ENCODE assay signal across 18 mouse cellular contexts in genomic region chr3:116119162-116119561, GRCm38 (mm10). TPM values are rescaled to one million over a fixed set of nuclear protein-coding genes. Genes with fewer than 3 reads are reported as not detected.
DNase-seq lines count a peak whose midpoint lies in the region; ATAC-seq and TF ChIP-seq lines count a peak whose summit lies in the region.
"Had no signal": no experiment of that assay in that cellular context is flagged by ENCODE, and none has a peak within 500 bp of the region (broad histone marks: within the 10 kb centered on the region; RNA-seq: fewer than 3 reads in every experiment).

No protein-coding gene starts in this region.

- 0 out of 2 replicates have a peak, but pooled peaks have one; percentile 45 for ATAC-seq in embryonic facial prominence, embryonic 12.5 days (ENCODE audit: insufficient number of reproducible peaks, insufficient read depth, low FRiP score, low TSS enrichment)
- no peak for ATAC-seq in liver, postnatal 0 days
- ATAC-seq in liver, embryonic 12.5 days: no peak
- ATAC-seq in embryonic facial prominence, embryonic 15.5 days (ENCODE audit: insufficient number of reproducible peaks, low FRiP score, low TSS enrichment, low read depth): peak; percentile 78
- peak; percentile 45; the same call in 1 of the 2 replicates for ATAC-seq in stomach, embryonic 16.5 days (ENCODE audit: insufficient read depth, low FRiP score)
- ATAC-seq in megakaryocyte-erythroid progenitor cell, adult 5-6 weeks (replicated peaks; ENCODE audit: low FRiP score, low TSS enrichment, poor library complexity, severe bottlenecking): no peak
- ATAC-seq: forebrain, embryonic 13.5 days; lung, postnatal 0 days; midbrain, embryonic 16.5 days had no signal

- no peak overlapping the region for H3K4me2 ChIP-seq in embryonic facial prominence, embryonic 12.5 days (replicated peaks)
- H3K4me2 ChIP-seq in liver, postnatal 0 days (ENCODE audit: low read depth, low read length): no peak overlapping the region
- no peak overlapping the region for H3K4me2 ChIP-seq in liver, embryonic 12.5 days
- no peak overlapping the region for H3K4me2 ChIP-seq in embryonic facial prominence, embryonic 15.5 days (replicated peaks)
- H3K4me2 ChIP-seq in stomach, embryonic 16.5 days (ENCODE audit: low read depth, low read length): no peak overlapping the region
- H3K4me2 ChIP-seq: forebrain, embryonic 13.5 days; liver, embryonic 13.5 days had no signal

- H3K4me3 ChIP-seq in embryonic facial prominence, embryonic 12.5 days: no peak overlapping the region
- no peak overlapping the region for H3K4me3 ChIP-seq in embryonic facial prominence, embryonic 10.5 days
- H3K4me3 ChIP-seq in liver, postnatal 0 days (ENCODE audit: low read depth, low read length): no peak overlapping the region
- no peak overlapping the region for H3K4me3 ChIP-seq in liver, embryonic 12.5 days
- H3K4me3 ChIP-seq in embryonic facial prominence, embryonic 15.5 days (replicated peaks): no peak overlapping the region
- H3K4me3 ChIP-seq in stomach, embryonic 16.5 days (replicated peaks; ENCODE audit: low read length): no peak overlapping the region
- H3K4me3 ChIP-seq: forebrain, embryonic 13.5 days; liver, embryonic 13.5 days; megakaryocyte, embryonic 14.5 days had no signal

- no peak for TF ChIP-seq EP300 in liver, postnatal 0 days (IDR thresholded peaks at IDR 0.05; ENCODE audit: low read depth)

- 73% methylated on average over 7 of the region's 7 CpGs for WGBS in embryonic facial prominence, embryonic 12.5 days
- 88% methylated on average over 7 of the region's 7 CpGs for WGBS in embryonic facial prominence, embryonic 10.5 days
- WGBS in liver, postnatal 0 days (ENCODE audit: insufficient replicate concordance): 69% methylated on average over 7 of the region's 7 CpGs
- 69% methylated on average over 7 of the region's 7 CpGs for WGBS in liver, embryonic 12.5 days (ENCODE audit: insufficient replicate concordance)
- 56% methylated on average over 7 of the region's 7 CpGs for WGBS in embryonic facial prominence, embryonic 15.5 days
- 63% methylated on average over 7 of the region's 7 CpGs for WGBS in stomach, embryonic 16.5 days

- H3K9ac ChIP-seq in embryonic facial prominence, embryonic 12.5 days: no peak overlapping the region
- no peak overlapping the region for H3K9ac ChIP-seq in liver, postnatal 0 days (replicated peaks)
- H3K9ac ChIP-seq in liver, embryonic 12.5 days: no peak overlapping the region
- H3K9ac ChIP-seq in embryonic facial prominence, embryonic 15.5 days: no peak overlapping the region
- no peak overlapping the region for H3K9ac ChIP-seq in stomach, embryonic 16.5 days (ENCODE audit: low read length)
- H3K9ac ChIP-seq: forebrain, embryonic 13.5 days; liver, embryonic 13.5 days had no signal

- no peak overlapping the region for H3K27ac ChIP-seq in embryonic facial prominence, embryonic 12.5 days
- no peak overlapping the region for H3K27ac ChIP-seq in embryonic facial prominence, embryonic 10.5 days (replicated peaks)
- 0 out of 2 replicates have a peak overlapping the region, but pooled peaks have one; percentile 11 for H3K27ac ChIP-seq in liver, postnatal 0 days (ENCODE audit: low read depth)
- no peak overlapping the region for H3K27ac ChIP-seq in liver, embryonic 12.5 days
- peak overlapping the region; percentile 8; the same call in 1 of the 2 replicates for H3K27ac ChIP-seq in embryonic facial prominence, embryonic 15.5 days (replicated peaks)
- no peak overlapping the region for H3K27ac ChIP-seq in stomach, embryonic 16.5 days (ENCODE audit: low read length)
- H3K27ac ChIP-seq: forebrain, embryonic 13.5 days; liver, embryonic 13.5 days had no signal

- peaks cover 9% of the 10 kb centered on the region; the same call in 1 of the 2 replicates for H3K4me1 ChIP-seq in embryonic facial prominence, embryonic 12.5 days
- H3K4me1 ChIP-seq in embryonic facial prominence, embryonic 10.5 days: peaks cover 14% of the 10 kb centered on the region
- H3K4me1 ChIP-seq in liver, postnatal 0 days (ENCODE audit: insufficient read depth): peaks cover 24% of the 10 kb centered on the region
- H3K4me1 ChIP-seq in liver, embryonic 12.5 days: no peaks in the 10 kb centered on the region
- H3K4me1 ChIP-seq in embryonic facial prominence, embryonic 15.5 days: peaks cover 9% of the 10 kb centered on the region; the same call in 1 of the 2 replicates
- peaks cover 8% of the 10 kb centered on the region for H3K4me1 ChIP-seq in stomach, embryonic 16.5 days (ENCODE audit: control insufficient read depth, insufficient read depth, low read length)
- H3K4me1 ChIP-seq: megakaryocyte, embryonic 14.5 days had no signal

- no peak for DNase-seq in embryonic facial prominence, embryonic 10.5 days (ENCODE audit: low spot score)
- no peak for DNase-seq in liver, postnatal 0 days
- no peak for DNase-seq in ovary, postnatal 36 days (ENCODE audit: low spot score)
- DNase-seq: cerebellum, postnatal 14 days; gastrocnemius, postnatal 10 days; kidney, adult 2 months; kidney, postnatal 14 days; liver, embryonic 13.5 days; thymus, postnatal 14 days had no signal

- no peaks in the 10 kb centered on the region for H3K27me3 ChIP-seq in embryonic facial prominence, embryonic 12.5 days
- H3K27me3 ChIP-seq in embryonic facial prominence, embryonic 10.5 days (replicated peaks; ENCODE audit: low read depth, poor library complexity, severe bottlenecking): no peaks in the 10 kb centered on the region
- no peaks in the 10 kb centered on the region for H3K27me3 ChIP-seq in liver, postnatal 0 days (ENCODE audit: insufficient read depth, low read length)
- no peaks in the 10 kb centered on the region for H3K27me3 ChIP-seq in liver, embryonic 12.5 days (replicated peaks)
- no peaks in the 10 kb centered on the region for H3K27me3 ChIP-seq in embryonic facial prominence, embryonic 15.5 days
- H3K27me3 ChIP-seq in stomach, embryonic 16.5 days (ENCODE audit: control insufficient read depth, insufficient read depth, low read length): no peaks in the 10 kb centered on the region
- H3K27me3 ChIP-seq: forebrain, embryonic 13.5 days; liver, embryonic 13.5 days had no signal

- no peak for TF ChIP-seq CTCF in liver, postnatal 0 days (IDR thresholded peaks at IDR 0.05; ENCODE audit: low read depth)

- H3K36me3 ChIP-seq in embryonic facial prominence, embryonic 12.5 days: peaks cover 17% of the 10 kb centered on the region; the same call in 1 of the 2 replicates
- peaks cover 42% of the 10 kb centered on the region for H3K36me3 ChIP-seq in embryonic facial prominence, embryonic 10.5 days (replicated peaks)
- peaks cover 14% of the 10 kb centered on the region; the same call in 1 of the 2 replicates for H3K36me3 ChIP-seq in liver, postnatal 0 days (replicated peaks; ENCODE audit: insufficient read depth, low read length)
- peaks cover 28% of the 10 kb centered on the region for H3K36me3 ChIP-seq in liver, embryonic 12.5 days
- H3K36me3 ChIP-seq in embryonic facial prominence, embryonic 15.5 days: no peaks in the 10 kb centered on the region
- 0 out of 2 replicates have a peak, but pooled peaks cover 2% of the 10 kb centered on the region for H3K36me3 ChIP-seq in stomach, embryonic 16.5 days (ENCODE audit: control insufficient read depth, insufficient read depth, low read length)

- H3K9me3 ChIP-seq in embryonic facial prominence, embryonic 12.5 days: no peaks in the 10 kb centered on the region
- H3K9me3 ChIP-seq in embryonic facial prominence, embryonic 10.5 days: no peaks in the 10 kb centered on the region
- no peaks in the 10 kb centered on the region for H3K9me3 ChIP-seq in liver, postnatal 0 days (ENCODE audit: low read length)
- H3K9me3 ChIP-seq in liver, embryonic 12.5 days (replicated peaks): no peaks in the 10 kb centered on the region
- H3K9me3 ChIP-seq in embryonic facial prominence, embryonic 15.5 days (replicated peaks): no peaks in the 10 kb centered on the region
- H3K9me3 ChIP-seq in stomach, embryonic 16.5 days (replicated peaks; ENCODE audit: control insufficient read depth, low read length): no peaks in the 10 kb centered on the region
- H3K9me3 ChIP-seq: forebrain, embryonic 13.5 days; liver, embryonic 13.5 days; megakaryocyte, embryonic 14.5 days had no signal

RNA-seq across cellular contexts. Expression of gene Vcam1, which starts 10.3 kb away (rescaled TPM):
- 58.8 and 69.4 TPM in 2 replicates for polyA plus RNA-seq in embryonic facial prominence, embryonic 12.5 days (2016; fragmentation: Nextera tagmentation; extraction: Ambion mirVana)
- 28.5 and 35.9 TPM in 2 replicates for polyA plus RNA-seq in embryonic facial prominence, embryonic 10.5 days (2016; fragmentation: Nextera tagmentation; extraction: Ambion mirVana)
- polyA plus RNA-seq in liver, postnatal 0 days (2015; fragmentation: Nextera tagmentation; extraction: Ambion mirVana): 88.6 and 93.4 TPM in 2 replicates
- 47.5 and 51.6 TPM in 2 replicates for polyA plus RNA-seq in liver, embryonic 12.5 days (2016; fragmentation: Nextera tagmentation; extraction: Ambion mirVana)
- 37.8 and 42.6 TPM in 2 replicates for polyA plus RNA-seq in embryonic facial prominence, embryonic 15.5 days (2015; fragmentation: Nextera tagmentation; extraction: Ambion mirVana)
- polyA plus RNA-seq in stomach, embryonic 16.5 days (2015; fragmentation: Nextera tagmentation; extraction: Ambion mirVana): 63.3 and 65.7 TPM in 2 replicates
- total RNA-seq in megakaryocyte-erythroid progenitor cell, adult 5-6 weeks (2014; fragmentation: Nextera tagmentation): not detected in 2 replicates
- total RNA-seq in megakaryocyte-erythroid progenitor cell, adult 5-6 weeks (2017): 0.33 and 0.72 TPM in 2 replicates

Comparison
In these comparisons a context has a peak if more than half of its experiments do, and no peak if none do; other contexts are left out.
1. H3K27ac ChIP-seq: peak in liver, postnatal 0 days (single experiment) and embryonic facial prominence, embryonic 15.5 days (single experiment); none in embryonic facial prominence, embryonic 12.5 days (single experiment), embryonic facial prominence, embryonic 10.5 days (single experiment), liver, embryonic 12.5 days (single experiment) and stomach, embryonic 16.5 days (single experiment).
2. ATAC-seq: peak in embryonic facial prominence, embryonic 12.5 days (single experiment), embryonic facial prominence, embryonic 15.5 days (single experiment) and stomach, embryonic 16.5 days (single experiment); none in liver, postnatal 0 days (single experiment), liver, embryonic 12.5 days (single experiment) and megakaryocyte-erythroid progenitor cell, adult 5-6 weeks (single experiment).